Mouse (Mus musculus): ENCODE data around the gene Pkp1. TPM values are rescaled to one million over a fixed set of nuclear protein-coding genes. Genes with fewer than 3 reads are reported as not detected.

The Pkp1 gene
- 0.08 TPM in 1 of 2 replicates, not detected in the other for polyA plus RNA-seq (2014; fragmentation: Nextera tagmentation; extraction: Ambion mirVana)

GRCm38 (mm10) chr1:135918644-135919407, at the start of gene Pkp1:
Gene Pkp1, minus strand, starts transcription at chr1:135919207.
- Histone ChIP-seq H3K4me2 (ENCODE audit: low read length) (peak within 1 kb of the TSS; percentile 46), H3K27me3 (replicated peaks; ENCODE audit: control insufficient read depth, insufficient read depth, low read length) (peaks cover 77% of the 10 kb centered on the region), H3K27ac (ENCODE audit: low read depth) (no peak within 1 kb of the TSS), H3K4me3 (ENCODE audit: low read depth, low read length) (peak within 1 kb of the TSS; percentile 22), H3K9me3 (ENCODE audit: control insufficient read depth, low read length) (no peaks in the 10 kb centered on the region), H3K36me3 (ENCODE audit: control insufficient read depth, insufficient read depth, low read length) (no peaks in the 10 kb centered on the region), H3K9ac (ENCODE audit: low read length) (no peak within 1 kb of the TSS), H3K4me1 (replicated peaks; ENCODE audit: control insufficient read depth, insufficient read depth, low read length) (no peaks in the 10 kb centered on the region)
- ATAC-seq (replicated peaks; ENCODE audit: low FRiP score, low TSS enrichment, low read depth) = no peak
- under 1% methylated on average over 67 of the region's 67 CpGs for WGBS
- peak; percentile 60 for DNase-seq (ENCODE audit: low spot score)

GRCm38 (mm10) chr1:135967739-135968138, 48.7 kb upstream of the Pkp1 start:
- no peak for ATAC-seq (replicated peaks; ENCODE audit: low FRiP score, low TSS enrichment, low read depth)
- no peaks in the 10 kb centered on the region for H3K4me1 ChIP-seq (replicated peaks; ENCODE audit: control insufficient read depth, insufficient read depth, low read length)
- no peak overlapping the region for H3K27ac ChIP-seq (ENCODE audit: low read depth)
- 77% methylated on average over 4 of the region's 4 CpGs for WGBS
- no peak overlapping the region for H3K4me3 ChIP-seq (ENCODE audit: low read depth, low read length)
- no peak overlapping the region for H3K4me2 ChIP-seq (ENCODE audit: low read length)
- H3K36me3 ChIP-seq (ENCODE audit: control insufficient read depth, insufficient read depth, low read length) = no peaks in the 10 kb centered on the region
- H3K9ac ChIP-seq (ENCODE audit: low read length) = no peak overlapping the region
- no peaks in the 10 kb centered on the region for H3K27me3 ChIP-seq (replicated peaks; ENCODE audit: control insufficient read depth, insufficient read depth, low read length)
- DNase-seq (ENCODE audit: low spot score) = no peak
- H3K9me3 ChIP-seq (ENCODE audit: control insufficient read depth, low read length) = no peaks in the 10 kb centered on the region

- Histone ChIP-seq H3K9me3 (ENCODE audit: control insufficient read depth, low read length) (no peaks in the 10 kb centered on the region), H3K36me3 (ENCODE audit: control insufficient read depth, insufficient read depth, low read length) (no peaks in the 10 kb centered on the region), H3K27me3 (replicated peaks; ENCODE audit: control insufficient read depth, insufficient read depth, low read length) (no peaks in the 10 kb centered on the region), H3K4me3 (ENCODE audit: low read depth, low read length) (no peak overlapping the region), H3K4me1 (replicated peaks; ENCODE audit: control insufficient read depth, insufficient read depth, low read length) (no peaks in the 10 kb centered on the region), H3K9ac (ENCODE audit: low read length) (no peak overlapping the region), H3K27ac (ENCODE audit: low read depth) (no peak overlapping the region), H3K4me2 (ENCODE audit: low read length) (no peak overlapping the region)
- no peak for ATAC-seq (replicated peaks; ENCODE audit: low FRiP score, low TSS enrichment, low read depth)
- 75% methylated on average over 11 of the region's 11 CpGs for WGBS
- no peak for DNase-seq (ENCODE audit: low spot score)
These were observed 45.6 kb upstream of the Pkp1 start for GRCm38 (mm10) chr1:135964561-135964960.

- no peak overlapping the region for H3K27ac ChIP-seq (ENCODE audit: low read depth)
- H3K36me3 ChIP-seq (ENCODE audit: control insufficient read depth, insufficient read depth, low read length) = no peaks in the 10 kb centered on the region
These were observed 44.2 kb upstream of the Pkp1 start for GRCm38 (mm10) chr1:135963177-135963576.

GRCm38 (mm10) chr1:135958483-135958882, 39.5 kb upstream of the Pkp1 start:
- Histone ChIP-seq H3K27me3 (replicated peaks; ENCODE audit: control insufficient read depth, insufficient read depth, low read length) (no peaks in the 10 kb centered on the region), H3K4me1 (replicated peaks; ENCODE audit: control insufficient read depth, insufficient read depth, low read length) (no peaks in the 10 kb centered on the region), H3K4me2 (ENCODE audit: low read length) (no peak overlapping the region), H3K27ac (ENCODE audit: low read depth) (no peak overlapping the region), H3K36me3 (ENCODE audit: control insufficient read depth, insufficient read depth, low read length) (no peaks in the 10 kb centered on the region), H3K4me3 (ENCODE audit: low read depth, low read length) (no peak overlapping the region), H3K9me3 (ENCODE audit: control insufficient read depth, low read length) (no peaks in the 10 kb centered on the region), H3K9ac (ENCODE audit: low read length) (no peak overlapping the region)
- no peak for DNase-seq (ENCODE audit: low spot score)
- peak; percentile 49; the same call in 1 of the 2 replicates for ATAC-seq (replicated peaks; ENCODE audit: low FRiP score, low TSS enrichment, low read depth)
- WGBS = 49% methylated on average over 4 of the region's 4 CpGs

More at GRCm38 (mm10) chr1:135963177-135963576, 44.2 kb upstream of the Pkp1 start:
- Histone ChIP-seq H3K4me1 (replicated peaks; ENCODE audit: control insufficient read depth, insufficient read depth, low read length) (no peaks in the 10 kb centered on the region), H3K4me3 (ENCODE audit: low read depth, low read length) (no peak overlapping the region), H3K4me2 (ENCODE audit: low read length) (no peak overlapping the region), H3K27me3 (replicated peaks; ENCODE audit: control insufficient read depth, insufficient read depth, low read length) (no peaks in the 10 kb centered on the region), H3K9me3 (ENCODE audit: control insufficient read depth, low read length) (no peaks in the 10 kb centered on the region), H3K9ac (ENCODE audit: low read length) (no peak overlapping the region)
- ATAC-seq (replicated peaks; ENCODE audit: low FRiP score, low TSS enrichment, low read depth) (no peak), DNase-seq (ENCODE audit: low spot score) (no peak)
- 58% methylated on average over 5 of the region's 5 CpGs for WGBS

GRCm38 (mm10) chr1:135948871-135949270, 29.9 kb upstream of the Pkp1 start:
- no peak overlapping the region for H3K27ac ChIP-seq (ENCODE audit: low read depth)
- H3K4me3 ChIP-seq (ENCODE audit: low read depth, low read length) = no peak overlapping the region
- H3K9ac ChIP-seq (ENCODE audit: low read length) = no peak overlapping the region
- no peaks in the 10 kb centered on the region for H3K4me1 ChIP-seq (replicated peaks; ENCODE audit: control insufficient read depth, insufficient read depth, low read length)
- no peak overlapping the region for H3K4me2 ChIP-seq (ENCODE audit: low read length)
- no peaks in the 10 kb centered on the region for H3K36me3 ChIP-seq (ENCODE audit: control insufficient read depth, insufficient read depth, low read length)
- H3K27me3 ChIP-seq (replicated peaks; ENCODE audit: control insufficient read depth, insufficient read depth, low read length) = no peaks in the 10 kb centered on the region
- H3K9me3 ChIP-seq (ENCODE audit: control insufficient read depth, low read length) = no peaks in the 10 kb centered on the region
- WGBS = 56% methylated on average over 2 of the region's 2 CpGs
- ATAC-seq (replicated peaks; ENCODE audit: low FRiP score, low TSS enrichment, low read depth) (no peak), DNase-seq (ENCODE audit: low spot score) (no peak)

GRCm38 (mm10) chr1:135946247-135946646, 27.2 kb upstream of the Pkp1 start:
- Histone ChIP-seq H3K36me3 (ENCODE audit: control insufficient read depth, insufficient read depth, low read length) (no peaks in the 10 kb centered on the region), H3K9ac (ENCODE audit: low read length) (no peak overlapping the region), H3K27me3 (replicated peaks; ENCODE audit: control insufficient read depth, insufficient read depth, low read length) (0 out of 2 replicates have a peak, but pooled peaks cover 5% of the 10 kb centered on the region), H3K4me3 (ENCODE audit: low read depth, low read length) (no peak overlapping the region), H3K4me2 (ENCODE audit: low read length) (no peak overlapping the region), H3K9me3 (ENCODE audit: control insufficient read depth, low read length) (no peaks in the 10 kb centered on the region), H3K27ac (ENCODE audit: low read depth) (no peak overlapping the region), H3K4me1 (replicated peaks; ENCODE audit: control insufficient read depth, insufficient read depth, low read length) (no peaks in the 10 kb centered on the region)
- no peak for DNase-seq (ENCODE audit: low spot score)
- no peak for ATAC-seq (replicated peaks; ENCODE audit: low FRiP score, low TSS enrichment, low read depth)
- WGBS = 61% methylated on average over 4 of the region's 4 CpGs

- H3K9me3 ChIP-seq (ENCODE audit: control insufficient read depth, low read length) = no peaks in the 10 kb centered on the region
- DNase-seq (ENCODE audit: low spot score) (peak; percentile 65), ATAC-seq (replicated peaks; ENCODE audit: low FRiP score, low TSS enrichment, low read depth) (no peak)
- H3K9ac ChIP-seq (ENCODE audit: low read length) = no peak overlapping the region
- 0 out of 2 replicates have a peak, but pooled peaks cover 5% of the 10 kb centered on the region for H3K27me3 ChIP-seq (replicated peaks; ENCODE audit: control insufficient read depth, insufficient read depth, low read length)
- H3K36me3 ChIP-seq (ENCODE audit: control insufficient read depth, insufficient read depth, low read length) = no peaks in the 10 kb centered on the region
- no peaks in the 10 kb centered on the region for H3K4me1 ChIP-seq (replicated peaks; ENCODE audit: control insufficient read depth, insufficient read depth, low read length)
- H3K4me2 ChIP-seq (ENCODE audit: low read length) = no peak overlapping the region
- H3K4me3 ChIP-seq (ENCODE audit: low read depth, low read length) = no peak overlapping the region
- H3K27ac ChIP-seq (ENCODE audit: low read depth) = no peak overlapping the region
- WGBS = 8% methylated on average over 7 of the region's 7 CpGs
These were observed 26.7 kb upstream of the Pkp1 start for GRCm38 (mm10) chr1:135945711-135946110.

Measured in intestine, embryonic 14.5 days (tissue).